Mouse (Mus musculus) CD4-positive, CD25-positive, alpha-beta regulatory T cell, adult 2 months (primary cell): ENCODE results near the gene Psenen.
A peak's percentile ranks its signal among the peaks of the same experiment; 100 is the strongest.

Experiments used
- DNase-seq: peaks from one replicate; pipeline ENCODE4 v3.0.0-alpha.2; 2012; ENCODE audit warnings: low read depth, low spot score

Gene Psenen

GRCm38 (mm10) chr7:30588676-30589434, 25.4 kb upstream of the Psenen start, which contains the start of gene Kmt2b:
Gene Kmt2b, minus strand, starts transcription at chr7:30588726.
- peak; percentile 95 for DNase-seq

DNA sequence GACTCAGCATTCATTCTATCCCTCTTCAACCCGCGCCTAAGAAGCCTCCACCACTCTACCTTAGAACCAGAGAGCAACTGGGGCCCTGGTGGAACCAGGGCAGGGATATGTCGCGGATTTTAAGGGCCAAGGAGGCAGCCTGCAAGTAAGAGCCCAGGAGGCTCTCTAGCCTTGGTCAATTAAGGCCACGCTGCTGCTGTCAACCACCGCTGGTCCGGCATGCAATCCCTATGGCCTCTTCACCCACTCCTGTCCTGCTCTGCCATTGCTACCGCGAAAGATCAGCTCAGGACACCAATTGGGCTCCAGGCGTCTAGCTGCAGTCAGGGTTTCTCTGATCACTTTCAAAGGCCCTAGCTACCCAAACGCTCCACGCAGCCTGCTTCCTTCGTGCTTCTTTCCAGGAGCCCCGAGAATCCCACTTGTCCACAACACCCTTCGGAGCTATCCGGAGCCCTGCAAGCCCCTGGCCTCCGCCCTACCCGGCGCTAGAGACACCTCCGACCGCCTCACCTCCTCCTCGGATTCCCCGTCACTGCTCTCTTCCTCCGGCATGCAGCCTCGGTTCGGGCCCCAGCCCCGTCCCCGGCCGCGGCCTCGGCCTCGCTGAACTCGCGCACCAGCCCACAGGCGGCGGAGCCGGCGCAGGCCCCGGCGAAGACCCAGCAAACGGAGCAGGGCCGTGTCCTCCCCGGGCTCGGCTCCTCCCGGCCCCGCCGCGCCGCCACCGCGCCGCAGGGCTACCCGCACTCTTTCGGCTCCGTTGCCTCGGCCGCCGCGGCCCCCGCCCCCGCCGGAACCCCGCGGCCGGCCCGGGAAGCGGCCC, 24.6 kb upstream of the Psenen start:
- DNase-seq: no peak

GRCm38 (mm10) chr7:30586455-30587020, 23.1 kb upstream of the Psenen start:
- DNase-seq: no peak

DNA sequence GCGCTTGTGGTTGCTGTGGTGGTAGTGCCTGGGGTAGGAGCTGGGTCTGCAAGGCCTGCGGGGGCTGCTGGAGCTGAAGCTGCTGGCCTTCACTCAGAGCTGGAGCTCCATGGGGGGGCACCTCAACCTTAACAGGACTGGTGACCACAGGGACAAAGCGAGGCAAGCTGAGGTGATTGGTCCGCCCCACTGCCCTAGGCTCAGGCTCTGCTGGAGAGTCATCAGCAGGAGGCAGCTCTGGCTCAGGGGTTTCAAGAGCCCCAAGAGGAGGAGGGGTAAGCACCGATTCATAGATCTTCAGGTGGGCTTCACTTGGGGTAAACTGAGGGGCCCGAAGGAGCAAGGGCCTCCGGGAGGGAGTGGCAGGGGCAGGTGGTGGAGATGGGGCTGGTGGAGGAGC, 21.7 kb upstream of the Psenen start:
- DNase-seq: no peak

DNA sequence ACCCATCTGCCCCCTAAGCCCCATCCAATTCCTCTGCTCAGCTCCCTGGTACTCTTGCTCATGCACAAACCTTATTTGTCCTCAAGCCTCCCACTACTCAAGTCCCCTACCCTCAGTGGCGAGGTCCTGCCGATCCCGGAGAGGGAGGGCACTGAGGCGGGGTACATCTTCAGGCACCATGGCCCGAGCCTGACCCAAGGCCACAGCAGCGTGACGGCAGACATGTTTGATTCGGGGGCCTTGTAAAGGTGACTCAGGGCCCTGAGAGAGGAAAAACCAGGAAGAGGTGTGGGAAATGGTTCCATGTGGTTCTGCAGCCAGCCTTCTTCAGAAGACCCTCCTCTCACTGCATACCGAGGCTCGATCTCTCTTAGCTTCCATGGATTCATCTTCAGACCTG, 20.9 kb upstream of the Psenen start:
- DNase-seq: no peak

DNA sequence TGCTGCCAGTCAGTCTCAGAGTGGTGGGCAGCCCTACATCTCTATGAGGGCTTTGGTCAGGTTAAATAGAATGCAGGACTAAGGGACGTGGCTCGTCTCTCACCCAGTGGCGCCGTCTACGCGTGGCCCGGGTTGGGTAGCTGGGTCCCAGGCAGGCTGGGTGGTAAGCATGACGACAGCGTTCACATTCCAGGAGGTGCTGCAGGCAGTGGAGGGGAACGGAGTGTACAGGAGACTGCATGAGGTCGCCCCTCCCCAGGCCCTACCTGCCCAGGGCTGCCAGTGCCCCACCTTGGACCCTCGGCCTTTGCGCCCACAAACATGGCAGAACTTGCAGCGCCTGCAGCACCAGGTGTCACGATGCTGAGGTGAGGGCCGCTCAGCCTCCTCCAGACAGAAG, 18.1 kb upstream of the Psenen start:
- no peak for DNase-seq

DNA sequence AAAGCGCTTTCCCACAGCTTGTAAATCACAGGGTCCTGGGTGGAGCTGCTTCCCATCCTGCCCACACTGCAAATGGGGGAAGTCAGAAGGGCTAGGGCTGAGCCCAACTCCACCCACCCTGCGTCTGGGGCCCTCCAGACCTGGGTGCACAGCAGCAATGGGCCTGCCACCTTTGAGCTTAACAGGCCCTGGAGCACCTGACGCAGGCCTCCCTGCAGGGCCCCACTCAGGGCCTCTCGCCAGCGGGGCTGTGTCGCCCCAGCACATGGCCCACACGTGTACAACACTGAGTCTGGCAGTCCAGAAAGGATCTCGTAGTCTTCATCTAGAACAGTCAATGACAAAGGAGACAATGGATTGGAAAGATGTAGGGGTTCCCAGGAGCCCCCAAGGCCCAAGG, 16.5 kb upstream of the Psenen start:
- DNase-seq: no peak

DNA sequence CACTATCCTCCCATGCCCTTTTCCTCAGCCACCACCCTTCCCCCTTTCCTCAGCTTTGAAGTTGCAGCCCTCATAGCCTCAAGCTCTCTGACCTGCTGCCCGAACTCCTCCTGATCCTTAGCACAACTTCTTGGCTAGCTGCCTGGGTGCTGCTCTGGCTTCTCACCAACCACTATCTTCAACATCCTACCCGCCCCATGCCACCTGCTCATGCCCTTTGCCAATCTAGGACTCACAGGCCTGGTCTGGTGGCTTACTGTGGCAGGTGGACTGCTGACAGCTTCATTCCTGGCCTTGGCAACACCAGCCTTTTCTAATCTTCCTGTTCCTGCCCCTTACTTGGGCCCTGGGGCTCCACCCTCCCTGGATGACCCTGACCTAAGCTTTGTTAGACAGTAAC, 9.5 kb upstream of the Psenen start:
- no peak for DNase-seq

DNA sequence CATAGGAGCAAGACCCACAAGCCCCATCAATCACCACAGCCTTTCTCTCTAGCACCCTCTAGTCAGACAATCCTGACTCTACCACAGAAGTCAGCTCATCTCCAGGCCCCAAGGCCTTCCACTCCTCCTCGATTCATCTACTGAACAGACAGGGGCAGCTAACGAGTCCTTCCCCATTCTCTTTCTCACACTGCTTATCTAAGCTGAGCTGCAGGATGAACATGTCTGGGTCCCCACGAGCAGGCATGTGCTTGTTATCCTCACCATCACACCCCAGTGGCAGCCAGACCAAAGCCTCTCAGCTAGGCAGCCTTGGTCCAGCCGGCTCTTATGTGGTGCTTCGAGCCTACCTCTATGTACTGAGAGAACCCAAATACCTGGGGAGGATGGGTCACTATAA, 9.0 kb upstream of the Psenen start:
- no peak for DNase-seq

- no peak for DNase-seq
Observed at GRCm38 (mm10) chr7:30567555-30567954, 4.1 kb upstream of the Psenen start.

GRCm38 (mm10) chr7:30566033-30566432, 2.6 kb upstream of the Psenen start:
- no peak for DNase-seq

DNA sequence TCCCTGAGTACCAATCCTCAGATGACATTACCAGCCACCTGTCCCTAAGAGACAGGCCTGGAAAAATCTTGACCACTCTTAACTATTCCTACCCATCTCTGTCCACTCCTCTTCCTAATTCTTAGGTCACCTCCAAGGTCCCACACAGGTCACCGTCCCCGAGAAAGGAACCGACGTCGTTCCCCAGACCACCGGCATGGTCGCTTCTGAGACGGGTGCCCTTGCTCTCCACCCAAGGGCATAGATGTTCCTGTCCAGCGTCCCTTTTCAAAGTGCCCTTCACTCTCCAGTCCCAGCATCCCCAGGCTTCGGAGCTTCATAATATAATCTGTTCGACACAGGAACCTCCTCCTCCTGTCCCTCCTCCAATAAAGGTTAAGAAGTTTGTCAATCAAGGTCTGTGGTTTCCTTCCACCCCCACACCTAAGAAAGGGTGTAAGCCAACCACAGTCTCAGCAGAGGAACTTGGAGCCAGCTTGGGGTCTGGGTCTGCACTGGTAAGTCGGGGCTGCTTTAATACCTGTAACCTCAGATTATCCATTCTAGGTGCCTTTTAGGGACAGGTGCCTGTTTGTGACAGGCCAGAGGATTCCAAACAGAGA, 1.6 kb upstream of the Psenen start, which contains the start of gene Igflr1:
Igflr1 (plus strand) TSS at position 458 of the 602 bp plus-strand sequence.
- DNase-seq: peak; percentile 70

DNA sequence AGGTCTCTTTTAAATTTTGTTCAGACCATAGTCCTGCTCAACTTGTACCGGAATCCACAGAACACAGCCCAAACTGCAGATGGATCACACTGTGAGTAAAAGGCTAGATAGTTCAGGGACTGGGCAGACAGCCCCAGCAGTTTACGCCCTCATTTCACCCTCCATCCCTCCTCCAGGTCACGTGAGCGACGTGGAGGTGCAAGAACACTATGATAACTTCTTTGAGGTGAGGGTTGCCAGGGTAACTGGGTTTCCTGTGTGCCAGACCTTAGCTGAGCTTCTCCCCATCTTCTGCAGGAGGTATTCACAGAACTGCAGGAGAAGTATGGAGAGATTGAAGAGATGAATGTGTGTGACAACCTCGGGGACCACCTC, 466 bp upstream of the Psenen start:
- peak; percentile 88 for DNase-seq

DNA sequence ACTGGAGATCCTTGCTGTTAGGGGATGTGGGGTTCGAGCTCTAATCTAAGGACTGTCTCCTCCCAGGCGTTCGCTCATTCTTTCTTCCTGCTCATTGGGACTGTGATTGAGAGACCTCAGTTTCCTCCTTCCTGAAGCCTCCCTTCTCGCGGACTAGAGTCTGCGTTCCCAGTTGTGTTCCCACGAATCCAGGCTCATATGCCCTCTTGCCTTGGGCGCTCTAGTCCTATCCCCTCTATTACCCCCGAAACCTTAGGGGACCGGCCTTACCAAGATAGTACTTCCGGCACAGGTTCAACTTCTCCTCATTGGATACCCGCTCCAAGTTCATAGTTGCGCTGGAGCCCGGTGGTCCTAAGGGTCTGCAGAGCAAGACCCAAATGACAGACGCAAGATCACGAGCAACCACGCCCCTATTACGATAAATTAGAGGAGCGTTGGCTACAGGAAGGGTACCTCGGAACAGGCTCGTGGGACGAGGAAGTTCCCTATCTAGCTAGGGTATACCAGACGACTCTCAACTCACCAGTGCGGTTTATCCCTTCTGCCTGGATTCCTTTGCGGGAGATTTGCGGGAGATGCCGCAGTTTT, 806 bp downstream of the Psenen start:
- DNase-seq: no peak

DNA sequence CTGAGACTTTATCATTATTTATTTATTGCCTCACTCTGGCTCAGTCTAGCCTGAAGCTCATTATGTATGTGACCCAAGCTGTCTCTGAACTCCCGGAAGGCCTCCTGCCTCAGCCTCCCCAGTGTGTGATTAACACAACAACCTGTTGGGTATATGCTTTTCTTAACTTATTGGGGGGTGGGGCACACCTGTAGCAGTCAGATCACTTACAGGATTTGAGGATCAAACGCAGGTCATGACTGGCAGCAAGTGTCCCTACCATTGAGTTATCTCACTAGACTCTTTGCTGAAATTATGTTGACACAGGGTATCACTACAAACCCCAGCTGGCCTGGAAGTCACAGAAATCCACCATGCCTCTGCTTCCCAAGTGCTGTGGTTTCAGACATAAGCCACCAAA, 3.1 kb downstream of the Psenen start:
- DNase-seq: no peak

DNA sequence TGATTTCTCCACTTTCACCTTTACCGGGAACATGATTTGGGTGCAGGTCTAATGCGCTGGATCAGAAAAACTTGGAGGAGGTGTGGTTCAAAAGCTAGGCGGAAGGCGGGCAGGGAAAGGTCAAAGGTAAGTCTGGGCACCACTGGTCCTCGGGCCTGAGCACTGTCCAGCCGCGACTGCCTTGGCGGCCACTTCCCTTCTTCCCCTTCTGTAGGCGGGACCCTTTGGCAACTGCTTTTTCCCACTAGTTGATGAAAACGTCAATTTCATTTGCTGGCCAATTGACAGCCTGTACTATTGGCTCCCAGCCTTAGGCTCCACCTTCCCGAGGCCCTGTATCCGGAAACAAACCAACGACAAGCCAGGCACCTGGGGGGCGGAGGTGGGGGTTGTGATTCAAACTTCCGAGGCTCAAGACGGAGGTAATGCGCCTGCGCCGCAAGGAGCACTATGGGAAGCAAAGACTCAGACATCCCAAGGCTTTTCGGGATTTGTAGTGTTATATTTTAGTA, 3.9 kb downstream of the Psenen start, which contains the start of gene Lin37:
Lin37 (minus strand) TSS at position 396 of the 512 bp plus-strand sequence.
- peak; percentile 94 for DNase-seq

DNA sequence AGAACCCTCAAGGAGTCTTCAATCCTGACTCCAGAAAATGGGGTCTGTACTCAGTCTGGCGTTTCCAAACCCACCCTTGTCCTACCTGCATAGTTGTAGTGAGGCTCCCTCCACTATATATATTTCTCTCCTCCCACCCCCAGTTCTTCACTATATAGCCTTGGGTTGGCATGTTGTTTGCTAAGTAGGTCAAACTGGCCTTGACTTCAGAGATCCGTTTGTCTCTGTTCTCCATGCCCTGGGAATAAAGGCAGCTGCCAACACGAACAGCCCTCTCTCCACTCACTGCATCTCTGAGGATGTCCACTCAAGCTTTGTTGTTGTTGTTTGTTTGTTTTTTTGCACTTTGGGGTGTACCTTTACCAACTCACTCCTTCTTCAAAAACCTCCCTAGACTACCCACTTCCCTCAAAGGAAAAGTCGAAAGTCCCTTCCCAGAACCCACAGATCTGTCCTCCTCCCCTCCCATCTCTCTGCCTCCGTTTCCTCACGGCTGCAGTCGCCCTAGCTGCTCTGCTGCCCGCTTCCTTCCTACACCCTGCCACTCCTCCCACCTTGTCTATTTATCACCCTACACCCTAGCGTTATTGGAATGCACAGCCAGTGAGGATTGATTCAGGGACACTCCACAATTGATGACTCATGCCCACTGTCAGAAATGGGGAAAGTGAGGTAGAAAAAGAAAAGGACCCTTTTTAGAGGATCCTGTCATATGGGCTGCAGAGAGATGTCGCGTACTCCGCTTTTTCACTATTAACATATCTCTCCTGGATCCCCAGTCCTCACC, 4.6 kb downstream of the Psenen start:
- DNase-seq: peak; percentile 26

- DNase-seq: no peak
Observed at GRCm38 (mm10) chr7:30557901-30558514, 5.4 kb downstream of the Psenen start.

- DNase-seq: peak; percentile 53
Observed at GRCm38 (mm10) chr7:30556894-30557536, 6.4 kb downstream of the Psenen start.
